Mouse (Mus musculus): ENCODE data around the gene Tmem40. TPM values are rescaled to one million over a fixed set of nuclear protein-coding genes. Genes with fewer than 3 reads are reported as not detected.

Gene Tmem40
- polyA plus RNA-seq, 2 experiments, result 8.0 to 13.1 TPM

DNA sequence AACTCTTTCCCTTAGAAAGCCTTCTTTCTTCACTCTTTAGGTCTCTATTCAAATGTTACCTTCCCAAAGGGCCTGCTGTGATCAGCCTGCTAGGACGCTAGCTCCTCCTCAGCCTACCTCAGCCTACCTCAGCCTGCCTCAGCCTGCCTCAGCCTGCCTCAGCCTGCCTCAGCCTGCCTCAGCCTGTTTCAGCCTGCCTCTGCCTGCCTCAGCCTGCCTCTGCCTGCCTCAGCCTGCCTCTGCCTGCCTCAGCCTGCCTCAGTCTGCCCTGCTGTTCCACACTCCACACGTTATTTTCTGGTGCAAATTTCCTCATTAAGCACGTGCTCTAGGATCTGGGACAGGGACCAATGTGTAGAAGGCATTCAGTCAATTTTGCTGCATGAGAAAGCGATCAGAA, 2.1 kb downstream of the Tmem40 start:
- no peak overlapping the region for H3K4me3 ChIP-seq (replicated peaks; ENCODE audit: low read length)
- ATAC-seq (ENCODE audit: low FRiP score, low read depth) (no peak), DNase-seq (ENCODE audit: low spot score) (no peak)
- no peaks in the 10 kb centered on the region for H3K27me3 ChIP-seq (ENCODE audit: control insufficient read depth, insufficient read depth, low read length)
- no peak for TF ChIP-seq POLR2A (IDR thresholded peaks at IDR 0.05; ENCODE audit: borderline replicate concordance, extremely low read depth, insufficient read depth, insufficient read length)
- WGBS, result 94% methylated on average over 4 of the region's 4 CpGs
- no peaks in the 10 kb centered on the region for H3K9me3 ChIP-seq (ENCODE audit: control insufficient read depth, low read length)
- no peak overlapping the region for H3K9ac ChIP-seq (ENCODE audit: low read depth, low read length, severe bottlenecking)
- H3K4me1 ChIP-seq (ENCODE audit: control insufficient read depth, insufficient read depth, low read length), result peaks cover 24% of the 10 kb centered on the region
- H3K4me2 ChIP-seq (replicated peaks; ENCODE audit: low read depth, low read length, severe bottlenecking), result no peak overlapping the region
- no peaks in the 10 kb centered on the region for H3K36me3 ChIP-seq (ENCODE audit: control insufficient read depth, insufficient read depth, low read length)
- H3K27ac ChIP-seq (replicated peaks; ENCODE audit: low read depth, low read length), result no peak overlapping the region

DNA sequence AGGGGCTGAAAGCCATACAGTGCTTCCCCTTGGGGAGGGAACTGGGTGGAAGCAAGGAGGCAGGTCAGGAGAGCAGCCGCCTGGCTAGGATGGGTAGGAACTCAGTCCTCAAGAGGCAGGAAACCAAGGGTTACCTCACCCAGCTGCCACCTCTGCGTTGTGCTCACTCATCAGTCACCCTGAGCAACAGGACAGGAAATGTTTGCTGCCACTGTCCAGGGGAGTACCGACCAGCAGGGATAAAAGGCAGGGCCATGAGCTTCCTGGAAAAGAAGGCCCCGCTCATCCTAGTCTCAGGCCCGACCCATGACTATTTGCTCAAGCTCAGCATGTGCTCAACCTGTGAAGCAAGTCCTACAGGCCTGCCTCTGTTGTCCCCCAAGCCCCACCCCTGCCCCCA, 2.7 kb downstream of the Tmem40 start:
- ATAC-seq (ENCODE audit: low FRiP score, low read depth) (no peak), DNase-seq (ENCODE audit: low spot score) (no peak)
- Histone ChIP-seq H3K9ac (ENCODE audit: low read depth, low read length, severe bottlenecking) (no peak overlapping the region), H3K4me2 (replicated peaks; ENCODE audit: low read depth, low read length, severe bottlenecking) (no peak overlapping the region), H3K27ac (replicated peaks; ENCODE audit: low read depth, low read length) (no peak overlapping the region), H3K4me1 (ENCODE audit: control insufficient read depth, insufficient read depth, low read length) (peaks cover 21% of the 10 kb centered on the region), H3K36me3 (ENCODE audit: control insufficient read depth, insufficient read depth, low read length) (no peaks in the 10 kb centered on the region), H3K4me3 (replicated peaks; ENCODE audit: low read length) (no peak overlapping the region), H3K27me3 (ENCODE audit: control insufficient read depth, insufficient read depth, low read length) (no peaks in the 10 kb centered on the region), H3K9me3 (ENCODE audit: control insufficient read depth, low read length) (no peaks in the 10 kb centered on the region)
- no peak for TF ChIP-seq POLR2A (IDR thresholded peaks at IDR 0.05; ENCODE audit: borderline replicate concordance, extremely low read depth, insufficient read depth, insufficient read length)
- WGBS, result 52% methylated on average over 5 of the region's 5 CpGs

DNA sequence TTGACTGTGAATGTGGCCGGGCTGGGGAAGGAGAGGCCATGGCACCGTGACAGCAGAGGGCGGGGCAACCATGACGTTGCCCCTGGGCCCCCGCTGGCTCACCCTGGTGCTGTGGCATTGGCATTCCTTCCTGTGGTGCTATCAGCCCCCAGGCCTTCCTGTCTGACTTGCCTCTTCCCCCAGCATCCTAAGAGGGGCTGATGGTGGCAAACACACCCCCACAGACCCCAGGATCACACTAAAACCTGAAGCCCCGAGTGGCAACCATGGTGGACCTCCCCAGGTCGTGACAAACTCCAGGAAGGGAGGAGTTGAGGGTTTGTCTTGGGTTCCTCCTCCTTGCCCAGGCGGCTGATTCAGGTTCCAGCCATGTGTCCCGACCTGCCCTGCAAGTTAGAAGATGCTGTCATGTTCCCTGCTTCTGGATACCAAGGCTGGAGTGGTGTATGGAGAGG, 3.2 kb downstream of the Tmem40 start:
- 58% methylated on average over 6 of the region's 9 CpGs for WGBS
- TF ChIP-seq POLR2A (IDR thresholded peaks at IDR 0.05; ENCODE audit: borderline replicate concordance, extremely low read depth, insufficient read depth, insufficient read length), result no peak
- H3K27ac ChIP-seq (replicated peaks; ENCODE audit: low read depth, low read length), result no peak overlapping the region
- H3K27me3 ChIP-seq (ENCODE audit: control insufficient read depth, insufficient read depth, low read length), result no peaks in the 10 kb centered on the region
- H3K4me2 ChIP-seq (replicated peaks; ENCODE audit: low read depth, low read length, severe bottlenecking), result no peak overlapping the region
- H3K9me3 ChIP-seq (ENCODE audit: control insufficient read depth, low read length), result no peaks in the 10 kb centered on the region
- DNase-seq (ENCODE audit: low spot score) (no peak), ATAC-seq (ENCODE audit: low FRiP score, low read depth) (no peak)
- no peak overlapping the region for H3K4me3 ChIP-seq (replicated peaks; ENCODE audit: low read length)
- H3K36me3 ChIP-seq (ENCODE audit: control insufficient read depth, insufficient read depth, low read length), result no peaks in the 10 kb centered on the region
- no peak overlapping the region for H3K9ac ChIP-seq (ENCODE audit: low read depth, low read length, severe bottlenecking)
- peaks cover 16% of the 10 kb centered on the region for H3K4me1 ChIP-seq (ENCODE audit: control insufficient read depth, insufficient read depth, low read length)

DNA sequence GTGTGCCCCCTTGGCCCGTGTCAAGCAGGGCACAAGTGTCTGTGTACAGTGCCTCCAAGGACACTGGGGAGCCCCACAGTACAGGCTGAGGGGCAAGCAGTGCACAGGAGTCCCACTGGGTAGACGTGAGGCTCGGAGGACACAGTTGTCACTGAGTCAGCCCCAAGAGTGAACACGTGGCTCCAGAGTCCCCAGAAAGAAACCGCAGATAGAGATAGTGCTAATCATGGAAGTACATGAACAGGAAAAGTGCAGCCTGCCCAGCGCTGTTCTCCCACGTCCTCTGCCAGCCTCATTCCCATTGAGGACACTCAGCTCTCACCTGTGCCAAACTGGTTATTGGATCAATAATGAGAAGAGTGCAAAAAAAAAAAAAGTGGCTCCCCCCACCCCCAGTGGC, 6.7 kb downstream of the Tmem40 start:
- H3K9ac ChIP-seq (ENCODE audit: low read depth, low read length, severe bottlenecking), result no peak overlapping the region
- no peak for DNase-seq (ENCODE audit: low spot score)
- no peaks in the 10 kb centered on the region for H3K36me3 ChIP-seq (ENCODE audit: control insufficient read depth, insufficient read depth, low read length)
- no peaks in the 10 kb centered on the region for H3K4me1 ChIP-seq (ENCODE audit: control insufficient read depth, insufficient read depth, low read length)
- H3K27me3 ChIP-seq (ENCODE audit: control insufficient read depth, insufficient read depth, low read length), result no peaks in the 10 kb centered on the region
- no peak for ATAC-seq (ENCODE audit: low FRiP score, low read depth)
- H3K27ac ChIP-seq (replicated peaks; ENCODE audit: low read depth, low read length), result no peak overlapping the region
- H3K9me3 ChIP-seq (ENCODE audit: control insufficient read depth, low read length), result no peaks in the 10 kb centered on the region
- no peak for TF ChIP-seq POLR2A (IDR thresholded peaks at IDR 0.05; ENCODE audit: borderline replicate concordance, extremely low read depth, insufficient read depth, insufficient read length)
- 79% methylated on average over 7 of the region's 7 CpGs for WGBS
- H3K4me2 ChIP-seq (replicated peaks; ENCODE audit: low read depth, low read length, severe bottlenecking), result no peak overlapping the region
- no peak overlapping the region for H3K4me3 ChIP-seq (replicated peaks; ENCODE audit: low read length)

DNA sequence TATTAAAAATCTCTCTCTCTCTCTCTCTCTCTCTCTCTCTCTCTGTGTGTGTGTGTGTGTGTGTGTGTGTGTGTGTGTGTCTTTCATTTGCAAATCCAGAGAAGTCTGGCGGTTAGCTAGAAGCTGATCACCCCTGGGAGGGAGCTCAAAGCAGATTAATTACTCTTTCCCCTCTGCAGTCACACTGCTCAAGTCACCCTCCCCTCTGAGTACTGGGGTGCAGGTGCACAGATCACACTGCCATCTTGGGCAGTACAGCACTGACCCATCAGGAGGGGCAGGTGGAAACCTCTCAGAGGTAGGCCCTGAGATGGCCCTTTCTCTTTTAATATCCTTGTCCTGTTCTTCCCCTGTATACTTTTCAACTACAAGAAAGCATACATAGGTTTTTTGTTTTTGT, 15.9 kb downstream of the Tmem40 start:
- Histone ChIP-seq H3K4me3 (replicated peaks; ENCODE audit: low read length) (no peak overlapping the region), H3K27me3 (ENCODE audit: control insufficient read depth, insufficient read depth, low read length) (no peaks in the 10 kb centered on the region), H3K9me3 (ENCODE audit: control insufficient read depth, low read length) (no peaks in the 10 kb centered on the region), H3K4me1 (ENCODE audit: control insufficient read depth, insufficient read depth, low read length) (no peaks in the 10 kb centered on the region), H3K4me2 (replicated peaks; ENCODE audit: low read depth, low read length, severe bottlenecking) (no peak overlapping the region), H3K36me3 (ENCODE audit: control insufficient read depth, insufficient read depth, low read length) (no peaks in the 10 kb centered on the region), H3K27ac (replicated peaks; ENCODE audit: low read depth, low read length) (no peak overlapping the region), H3K9ac (ENCODE audit: low read depth, low read length, severe bottlenecking) (no peak overlapping the region)
- TF ChIP-seq POLR2A (IDR thresholded peaks at IDR 0.05; ENCODE audit: borderline replicate concordance, extremely low read depth, insufficient read depth, insufficient read length), result no peak
- WGBS, result 65% methylated on average over 1 of the region's 1 CpGs
- DNase-seq (ENCODE audit: low spot score), result no peak
- no peak for ATAC-seq (ENCODE audit: low FRiP score, low read depth)

DNA sequence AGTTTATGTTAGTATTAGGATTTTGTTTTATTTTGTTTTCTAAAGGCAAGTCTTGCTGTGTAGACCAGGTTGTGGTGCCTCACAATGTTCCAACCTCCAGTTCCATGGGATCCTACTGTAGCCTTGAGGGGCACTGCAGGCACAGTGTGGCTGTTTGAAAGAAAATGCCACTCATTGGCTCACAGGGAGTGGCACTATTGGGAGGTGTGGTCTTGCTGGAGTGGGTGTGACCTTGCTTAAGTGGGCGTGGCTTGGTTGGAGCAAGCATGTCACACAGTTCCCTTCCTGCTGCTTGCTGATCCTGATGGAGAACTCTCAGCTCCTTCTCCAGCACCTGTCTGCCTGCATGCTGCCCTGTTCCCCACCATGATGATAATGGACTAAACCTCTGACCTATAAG, 18.6 kb downstream of the Tmem40 start:
- 17% methylated on average over 1 of the region's 1 CpGs for WGBS
- Histone ChIP-seq H3K27me3 (ENCODE audit: control insufficient read depth, insufficient read depth, low read length) (no peaks in the 10 kb centered on the region), H3K9ac (ENCODE audit: low read depth, low read length, severe bottlenecking) (no peak overlapping the region), H3K27ac (replicated peaks; ENCODE audit: low read depth, low read length) (no peak overlapping the region), H3K4me2 (replicated peaks; ENCODE audit: low read depth, low read length, severe bottlenecking) (no peak overlapping the region), H3K4me1 (ENCODE audit: control insufficient read depth, insufficient read depth, low read length) (no peaks in the 10 kb centered on the region), H3K9me3 (ENCODE audit: control insufficient read depth, low read length) (no peaks in the 10 kb centered on the region), H3K36me3 (ENCODE audit: control insufficient read depth, insufficient read depth, low read length) (no peaks in the 10 kb centered on the region), H3K4me3 (replicated peaks; ENCODE audit: low read length) (no peak overlapping the region)
- TF ChIP-seq POLR2A (IDR thresholded peaks at IDR 0.05; ENCODE audit: borderline replicate concordance, extremely low read depth, insufficient read depth, insufficient read length), result no peak
- DNase-seq (ENCODE audit: low spot score), result no peak
- no peak for ATAC-seq (ENCODE audit: low FRiP score, low read depth)

All from limb, embryonic 14.5 days (tissue).